Mouse (Mus musculus) megakaryocyte, embryonic 14.5 days (primary cell): ENCODE data around the gene Pgs1.

Source experiments
- FLI1 ChIP-seq: IDR thresholded peaks from 2 replicates; pipeline ENCODE4 v1.6.1; 2012; ENCODE audit warnings: low read length, inconsistent platforms, mixed read lengths
- GATA1 ChIP-seq: IDR thresholded peaks from 3 replicates; pipeline ENCODE4 v1.6.1; 2012; ENCODE audit warnings: mixed read lengths, low read length, inconsistent platforms, borderline replicate concordance

DNA sequence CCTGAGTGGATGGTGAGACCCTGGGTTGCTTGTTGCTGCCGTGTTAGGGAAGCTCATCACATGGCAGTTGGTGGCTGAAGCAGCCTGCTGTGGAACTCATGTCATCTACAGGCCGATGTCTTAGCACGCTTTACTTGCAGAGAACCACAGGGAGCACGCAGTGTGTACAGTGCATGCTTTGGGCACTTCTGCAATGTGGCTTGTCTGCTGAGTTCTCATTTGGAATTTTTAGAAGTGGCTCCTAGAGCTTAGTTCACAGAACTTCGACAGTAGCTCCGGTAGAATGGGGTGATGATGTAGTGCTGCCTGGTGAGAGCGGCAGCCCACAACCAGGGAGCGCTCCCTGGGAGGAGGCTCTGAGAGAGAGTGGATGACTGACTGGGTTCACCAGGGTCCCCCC, 22.8 kb downstream of the Pgs1 start:
- TF ChIP-seq GATA1 (no peak), FLI1 (no peak)
